Mouse (Mus musculus): ENCODE data around the gene Oas1g. TPM values are rescaled to one million over a fixed set of nuclear protein-coding genes. Genes with fewer than 3 reads are reported as not detected.

The Oas1g gene
- polyA plus RNA-seq, 1 experiment = not detected

DNA sequence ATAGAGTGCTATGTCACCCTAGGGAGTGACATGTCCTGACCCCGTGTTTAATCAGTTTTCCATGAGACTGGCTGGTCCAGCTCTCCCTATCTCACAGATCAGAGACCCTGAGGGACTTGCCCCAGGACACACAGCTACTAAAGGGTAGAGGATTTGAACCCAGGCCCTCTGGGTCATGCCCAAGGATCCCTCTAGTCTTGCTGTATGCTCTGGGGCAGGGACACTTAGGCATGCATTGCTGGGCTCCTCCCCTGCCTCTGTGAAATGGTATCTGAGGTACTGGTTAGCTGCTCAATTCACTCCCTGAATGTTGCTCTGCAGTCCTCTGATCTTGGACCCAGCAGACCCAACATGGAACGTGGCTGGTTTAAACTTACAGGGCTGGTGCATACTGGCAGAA is 15.9 kb downstream of the Oas1g start:
- H3K4me1 ChIP-seq (ENCODE audit: control insufficient read depth, insufficient read depth, low read length) = no peaks in the 10 kb centered on the region
- no peak for TF ChIP-seq CTCF (IDR thresholded peaks at IDR 0.05; ENCODE audit: control insufficient read depth, insufficient read depth, insufficient replicate concordance, low read depth, low read length)
- no peak for TF ChIP-seq POLR2A (IDR thresholded peaks at IDR 0.05; ENCODE audit: control insufficient read depth, low read depth, low read length)
- H3K27ac ChIP-seq (ENCODE audit: control insufficient read depth, insufficient read depth, low read depth, low read length) = no peak overlapping the region
- no peak overlapping the region for H3K4me3 ChIP-seq (ENCODE audit: control insufficient read depth, low read depth, low read length)
- no peaks in the 10 kb centered on the region for H3K27me3 ChIP-seq (ENCODE audit: control insufficient read depth, insufficient read depth, low read length)
- no peaks in the 10 kb centered on the region for H3K36me3 ChIP-seq (ENCODE audit: control insufficient read depth, insufficient read depth, low read length)

- Histone ChIP-seq H3K27me3 (ENCODE audit: control insufficient read depth, insufficient read depth, low read length) (no peaks in the 10 kb centered on the region), H3K4me3 (ENCODE audit: control insufficient read depth, low read depth, low read length) (no peak overlapping the region), H3K27ac (ENCODE audit: control insufficient read depth, insufficient read depth, low read depth, low read length) (no peak overlapping the region), H3K4me1 (ENCODE audit: control insufficient read depth, insufficient read depth, low read length) (no peaks in the 10 kb centered on the region), H3K36me3 (ENCODE audit: control insufficient read depth, insufficient read depth, low read length) (no peaks in the 10 kb centered on the region)
- no peak for TF ChIP-seq POLR2A (IDR thresholded peaks at IDR 0.05; ENCODE audit: control insufficient read depth, low read depth, low read length)
- no peak for TF ChIP-seq CTCF (IDR thresholded peaks at IDR 0.05; ENCODE audit: control insufficient read depth, insufficient read depth, insufficient replicate concordance, low read depth, low read length)
These were observed 16.6 kb downstream of the Oas1g start for GRCm38 (mm10) chr5:120870782-120871181.

GRCm38 (mm10) chr5:120870081-120870480 is 17.3 kb downstream of the Oas1g start:
- H3K27me3 ChIP-seq (ENCODE audit: control insufficient read depth, insufficient read depth, low read length) = no peaks in the 10 kb centered on the region
- no peak overlapping the region for H3K27ac ChIP-seq (ENCODE audit: control insufficient read depth, insufficient read depth, low read depth, low read length)
- TF ChIP-seq POLR2A (IDR thresholded peaks at IDR 0.05; ENCODE audit: control insufficient read depth, low read depth, low read length) = no peak
- no peak for TF ChIP-seq CTCF (IDR thresholded peaks at IDR 0.05; ENCODE audit: control insufficient read depth, insufficient read depth, insufficient replicate concordance, low read depth, low read length)
- H3K4me1 ChIP-seq (ENCODE audit: control insufficient read depth, insufficient read depth, low read length) = no peaks in the 10 kb centered on the region
- H3K4me3 ChIP-seq (ENCODE audit: control insufficient read depth, low read depth, low read length) = no peak overlapping the region
- no peaks in the 10 kb centered on the region for H3K36me3 ChIP-seq (ENCODE audit: control insufficient read depth, insufficient read depth, low read length)

DNA sequence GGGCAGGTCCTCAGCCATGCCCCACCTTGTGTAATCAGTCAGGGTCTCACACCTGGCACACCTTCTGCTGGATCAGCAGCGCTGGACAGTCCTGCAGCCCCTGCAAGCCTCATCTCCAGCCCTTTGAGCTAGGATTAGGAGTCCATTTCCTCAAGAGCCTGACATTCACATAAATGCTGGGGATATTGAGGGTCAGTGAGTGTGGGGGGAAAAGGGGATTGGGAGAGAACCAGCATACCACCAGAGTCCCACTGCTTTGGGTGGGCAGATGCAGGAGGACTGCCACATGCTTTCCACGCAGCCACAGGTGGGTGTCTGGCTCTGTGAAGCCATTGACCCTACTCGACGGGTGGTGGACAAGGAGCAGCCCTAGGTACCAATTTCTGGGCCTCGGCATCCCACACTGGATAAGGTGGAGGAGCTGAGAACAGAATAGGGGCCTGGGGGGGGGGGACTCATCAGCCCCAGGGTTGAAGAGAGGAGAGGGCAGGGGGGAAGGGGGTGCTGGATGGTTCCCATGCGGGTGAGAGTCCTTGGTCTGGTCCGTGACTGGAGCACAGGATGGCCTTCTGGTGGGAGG is 17.9 kb downstream of the Oas1g start:
- TF ChIP-seq CTCF (IDR thresholded peaks at IDR 0.05; ENCODE audit: control insufficient read depth, insufficient read depth, insufficient replicate concordance, low read depth, low read length) (no peak), POLR2A (IDR thresholded peaks at IDR 0.05; ENCODE audit: control insufficient read depth, low read depth, low read length) (no peak)
- no peak overlapping the region for H3K27ac ChIP-seq (ENCODE audit: control insufficient read depth, insufficient read depth, low read depth, low read length)
- H3K4me3 ChIP-seq (ENCODE audit: control insufficient read depth, low read depth, low read length) = no peak overlapping the region
- H3K27me3 ChIP-seq (ENCODE audit: control insufficient read depth, insufficient read depth, low read length) = no peaks in the 10 kb centered on the region
- no peaks in the 10 kb centered on the region for H3K4me1 ChIP-seq (ENCODE audit: control insufficient read depth, insufficient read depth, low read length)
- H3K36me3 ChIP-seq (ENCODE audit: control insufficient read depth, insufficient read depth, low read length) = no peaks in the 10 kb centered on the region

GRCm38 (mm10) chr5:120865336-120865860 is 22.0 kb downstream of the Oas1g start:
- Histone ChIP-seq H3K27ac (ENCODE audit: control insufficient read depth, insufficient read depth, low read depth, low read length) (no peak overlapping the region), H3K4me1 (ENCODE audit: control insufficient read depth, insufficient read depth, low read length) (no peaks in the 10 kb centered on the region), H3K36me3 (ENCODE audit: control insufficient read depth, insufficient read depth, low read length) (no peaks in the 10 kb centered on the region), H3K4me3 (ENCODE audit: control insufficient read depth, low read depth, low read length) (no peak overlapping the region), H3K27me3 (ENCODE audit: control insufficient read depth, insufficient read depth, low read length) (no peaks in the 10 kb centered on the region)
- TF ChIP-seq POLR2A (IDR thresholded peaks at IDR 0.05; ENCODE audit: control insufficient read depth, low read depth, low read length) (no peak), CTCF (IDR thresholded peaks at IDR 0.05; ENCODE audit: control insufficient read depth, insufficient read depth, insufficient replicate concordance, low read depth, low read length) (peak; percentile 22; the same call in 1 of the 2 replicates)

DNA sequence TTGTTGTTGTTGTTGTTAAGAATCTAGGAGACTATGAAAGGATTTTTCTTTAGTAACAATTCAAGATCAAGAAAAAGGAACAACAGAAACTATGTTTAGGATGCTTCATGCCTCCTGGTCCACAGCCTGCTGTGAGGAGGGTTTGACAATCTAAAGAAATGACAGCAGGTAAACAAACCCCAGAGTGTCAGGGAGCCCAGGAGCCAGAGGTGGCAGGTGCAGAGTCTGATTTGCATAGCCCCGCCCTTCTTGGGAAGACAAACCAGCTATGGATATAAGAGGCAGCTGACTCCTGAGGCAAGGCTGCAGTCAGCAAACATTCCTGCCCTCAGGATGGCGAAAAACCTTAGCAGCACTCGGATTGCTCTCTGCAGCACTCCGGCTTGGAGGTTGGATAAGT is 26.3 kb downstream of the Oas1g start, which contains the start of gene Oas1h:
TSS of gene Oas1h (plus strand) at position 301 of the 400 bp plus-strand sequence.
- Histone ChIP-seq H3K36me3 (ENCODE audit: control insufficient read depth, insufficient read depth, low read length) (no peaks in the 10 kb centered on the region), H3K27me3 (ENCODE audit: control insufficient read depth, insufficient read depth, low read length) (no peaks in the 10 kb centered on the region), H3K4me3 (ENCODE audit: control insufficient read depth, low read depth, low read length) (no peak within 1 kb of the TSS)

GRCm38 (mm10) chr5:120859241-120859640 is 28.2 kb downstream of the Oas1g start:
- TF ChIP-seq CTCF (IDR thresholded peaks at IDR 0.05; ENCODE audit: control insufficient read depth, insufficient read depth, insufficient replicate concordance, low read depth, low read length) (no peak), POLR2A (IDR thresholded peaks at IDR 0.05; ENCODE audit: control insufficient read depth, low read depth, low read length) (no peak)
- Histone ChIP-seq H3K36me3 (ENCODE audit: control insufficient read depth, insufficient read depth, low read length) (no peaks in the 10 kb centered on the region), H3K4me1 (ENCODE audit: control insufficient read depth, insufficient read depth, low read length) (no peaks in the 10 kb centered on the region), H3K4me3 (ENCODE audit: control insufficient read depth, low read depth, low read length) (no peak overlapping the region), H3K27ac (ENCODE audit: control insufficient read depth, insufficient read depth, low read depth, low read length) (no peak overlapping the region), H3K27me3 (ENCODE audit: control insufficient read depth, insufficient read depth, low read length) (no peaks in the 10 kb centered on the region)

More for the DNA sequence above, 26.3 kb downstream of the Oas1g start, which contains the start of gene Oas1h:
- Histone ChIP-seq H3K4me1 (ENCODE audit: control insufficient read depth, insufficient read depth, low read length) (no peaks in the 10 kb centered on the region), H3K27ac (ENCODE audit: control insufficient read depth, insufficient read depth, low read depth, low read length) (no peak within 1 kb of the TSS)
- no peak for TF ChIP-seq CTCF (IDR thresholded peaks at IDR 0.05; ENCODE audit: control insufficient read depth, insufficient read depth, insufficient replicate concordance, low read depth, low read length)

All from testis, adult 2 months (tissue).